Mouse (Mus musculus) heart, embryonic 12.5 days (tissue): ENCODE measurements around the gene Dnajc10. TPM values are rescaled to one million over a fixed set of nuclear protein-coding genes. Genes with fewer than 3 reads are reported as not detected.

Experiments
- ATAC-seq: fragments of 200-750 bp; cut with Nextera tagmentation; 2 replicates; pipeline ENCODE4 v1.8.0; 2017; ENCODE audit warnings: moderate TSS enrichment, moderate library complexity; ENCODE audit not compliant: insufficient number of reproducible peaks, low FRiP score
- H3K27ac ChIP-seq: fragments of 300-500 bp; sonication (generic); 2 replicates; pipeline ENCODE4 v1.5.1; 2016; ENCODE audit warnings: mild to moderate bottlenecking, moderate library complexity; ENCODE audit not compliant: poor library complexity, severe bottlenecking
- H3K27me3 ChIP-seq: fragments of 300-500 bp; sonication (generic); replicated peaks from 2 replicates; pipeline ENCODE4 v1.6.1; 2016; ENCODE audit warnings: mild to moderate bottlenecking, moderate library complexity
- H3K36me3 ChIP-seq: fragments of 300-500 bp; sonication (generic); 2 replicates; pipeline ENCODE4 v1.6.1; 2016; ENCODE audit warnings: mild to moderate bottlenecking, moderate library complexity
- H3K4me1 ChIP-seq: fragments of 300-500 bp; sonication (generic); replicated peaks from 2 replicates; pipeline ENCODE4 v1.6.1; 2016; ENCODE audit warnings: mild to moderate bottlenecking
- H3K4me2 ChIP-seq: fragments of 300-500 bp; sonication (generic); 2 replicates; pipeline ENCODE4 v1.6.1; 2016; ENCODE audit warnings: mild to moderate bottlenecking, moderate library complexity
- H3K4me3 ChIP-seq: fragments of 300-500 bp; sonication (generic); 2 replicates; pipeline ENCODE4 v1.5.1; 2016; ENCODE audit warnings: mild to moderate bottlenecking
- H3K9ac ChIP-seq: fragments of 300-500 bp; sonication (generic); 2 replicates; pipeline ENCODE4 v1.6.1; 2016; ENCODE audit warnings: mild to moderate bottlenecking, moderate library complexity
- H3K9me3 ChIP-seq: fragments of 300-500 bp; sonication (generic); replicated peaks from 2 replicates; pipeline ENCODE4 v1.6.1; 2016; ENCODE audit warnings: mild to moderate bottlenecking, moderate library complexity
- WGBS: fragments of 180-500 bp; shearing (Covaris S2); methylation state at CpG from one replicate; pipeline ENCODE4 v1.1.7; 2016; 5-methylcytosine and 5-hydroxymethylcytosine counted together
- polyA plus RNA-seq: library from polyadenylated mRNA; unstranded; fragments of >200 nt; fragmentation: Nextera tagmentation; extraction: Ambion mirVana; gene quantifications from 2 replicates; pipeline ENCODE4 v1.2.1, GENCODE M21; 2016

Gene Dnajc10
- 70.5 and 72.9 TPM in 2 replicates for polyA plus RNA-seq

DNA sequence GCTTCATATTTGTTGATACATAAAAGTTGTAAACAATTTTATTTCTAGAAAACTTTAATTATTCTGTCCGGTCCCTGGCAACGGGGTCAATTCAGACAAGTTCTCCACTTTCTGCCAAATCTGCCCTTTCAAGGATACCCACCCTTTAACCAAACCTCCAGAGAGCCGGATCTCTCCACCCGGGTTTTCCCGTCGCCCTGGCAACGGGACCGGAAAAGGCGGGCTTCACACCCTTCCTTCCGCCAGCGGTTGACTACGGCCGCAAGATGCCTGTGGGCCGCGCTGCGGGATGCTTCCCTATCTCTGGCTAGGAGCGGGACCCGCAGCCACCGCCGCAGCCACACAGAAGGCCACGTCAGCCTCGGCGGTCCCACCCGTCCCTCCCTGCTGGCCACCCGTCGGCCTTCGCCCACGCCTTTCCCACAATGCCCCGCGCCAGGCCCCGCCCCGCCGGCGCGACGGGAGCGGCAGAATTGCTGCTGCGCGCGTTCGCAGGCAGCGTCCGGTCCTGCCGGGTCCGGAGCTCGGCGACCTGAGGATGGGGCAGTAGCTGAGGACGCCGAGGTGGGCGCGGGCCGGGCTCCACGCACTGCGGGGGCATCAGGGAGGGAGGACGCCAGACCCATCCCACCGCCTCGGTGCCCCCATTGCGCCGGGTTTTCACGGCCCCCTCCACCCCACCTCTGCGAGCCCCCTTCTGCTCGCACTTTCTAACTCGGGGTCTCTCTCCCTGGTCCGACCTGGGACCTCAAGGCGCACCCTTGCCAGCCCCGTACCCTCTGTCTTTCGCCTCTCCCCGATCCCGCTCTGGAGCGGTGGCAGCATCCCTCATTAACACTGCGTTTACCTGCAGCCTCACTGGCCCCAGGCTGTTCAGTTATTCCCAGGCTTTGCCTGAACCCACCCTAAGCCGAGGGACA is at the start of gene Dnajc10:
Gene Dnajc10, plus strand, starts transcription at position 225 of the 920 bp plus-strand sequence.
- Histone ChIP-seq H3K4me1 (peaks cover 14% of the 10 kb centered on the region), H3K4me2 (peak within 1 kb of the TSS; percentile 77), H3K36me3 (peaks cover 10% of the 10 kb centered on the region), H3K27ac (peak within 1 kb of the TSS; percentile 96), H3K9me3 (no peaks in the 10 kb centered on the region), H3K27me3 (no peaks in the 10 kb centered on the region), H3K9ac (peak within 1 kb of the TSS; percentile 98), H3K4me3 (peak within 1 kb of the TSS; percentile 99)
- WGBS: under 1% methylated on average over 72 of the region's 72 CpGs
- ATAC-seq: peak; percentile 92

DNA sequence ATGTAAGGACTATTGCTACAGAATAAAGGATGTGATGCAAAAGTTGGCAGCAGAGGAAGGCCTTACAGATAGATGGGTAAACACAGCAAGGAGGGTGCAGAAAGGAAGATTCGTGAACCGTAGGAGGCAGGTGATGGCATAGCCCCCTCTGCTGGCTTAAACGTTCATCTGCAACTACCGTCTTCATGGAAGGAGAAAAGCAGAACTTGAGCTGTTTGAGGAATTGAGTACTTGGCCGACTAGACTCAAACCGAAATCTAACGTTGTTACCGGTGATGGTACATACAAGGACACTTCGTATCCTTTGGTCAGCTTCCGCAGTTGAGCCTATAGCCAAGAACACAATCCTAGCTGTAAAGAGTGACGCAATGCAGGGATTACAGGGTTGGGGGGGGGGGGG is 48.4 kb upstream of the Dnajc10 start:
- no peaks in the 10 kb centered on the region for H3K36me3 ChIP-seq
- H3K4me2 ChIP-seq: peak overlapping the region; percentile 57
- no peaks in the 10 kb centered on the region for H3K9me3 ChIP-seq
- H3K9ac ChIP-seq: no peak overlapping the region
- 20% methylated on average over 11 of the region's 11 CpGs for WGBS
- no peak for ATAC-seq
- H3K27me3 ChIP-seq: peaks cover 6% of the 10 kb centered on the region; the same call in 1 of the 2 replicates
- no peak overlapping the region for H3K27ac ChIP-seq
- peak overlapping the region; percentile 24; the same call in 1 of the 2 replicates for H3K4me3 ChIP-seq
- peaks cover 6% of the 10 kb centered on the region; the same call in 1 of the 2 replicates for H3K4me1 ChIP-seq

DNA sequence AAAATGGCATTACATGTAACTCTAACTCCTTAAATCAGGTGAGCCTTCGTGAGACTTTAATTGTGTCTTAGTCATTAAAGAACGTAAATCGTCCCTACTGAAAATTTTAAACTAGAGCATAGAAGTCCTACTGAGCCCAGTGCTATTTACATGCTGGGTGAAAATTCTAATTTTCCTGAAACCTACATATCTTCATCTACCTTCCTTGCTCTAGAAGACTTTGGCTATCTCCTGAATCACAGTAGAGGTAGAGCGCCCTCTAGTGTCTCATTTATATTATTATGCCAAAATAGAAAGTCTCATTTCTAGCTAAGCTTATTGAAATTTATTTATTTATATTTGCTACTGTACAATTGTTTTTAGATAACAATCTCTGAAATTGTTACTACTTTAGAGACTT is 47.2 kb upstream of the Dnajc10 start:
- H3K4me2 ChIP-seq: no peak overlapping the region
- 0 out of 2 replicates have a peak, but pooled peaks cover 6% of the 10 kb centered on the region for H3K27me3 ChIP-seq
- H3K9ac ChIP-seq: no peak overlapping the region
- H3K4me1 ChIP-seq: peaks cover 6% of the 10 kb centered on the region; the same call in 1 of the 2 replicates
- no peaks in the 10 kb centered on the region for H3K9me3 ChIP-seq
- no peak overlapping the region for H3K4me3 ChIP-seq
- 56% methylated on average over 4 of the region's 4 CpGs for WGBS
- no peak for ATAC-seq
- H3K36me3 ChIP-seq: no peaks in the 10 kb centered on the region
- H3K27ac ChIP-seq: no peak overlapping the region

DNA sequence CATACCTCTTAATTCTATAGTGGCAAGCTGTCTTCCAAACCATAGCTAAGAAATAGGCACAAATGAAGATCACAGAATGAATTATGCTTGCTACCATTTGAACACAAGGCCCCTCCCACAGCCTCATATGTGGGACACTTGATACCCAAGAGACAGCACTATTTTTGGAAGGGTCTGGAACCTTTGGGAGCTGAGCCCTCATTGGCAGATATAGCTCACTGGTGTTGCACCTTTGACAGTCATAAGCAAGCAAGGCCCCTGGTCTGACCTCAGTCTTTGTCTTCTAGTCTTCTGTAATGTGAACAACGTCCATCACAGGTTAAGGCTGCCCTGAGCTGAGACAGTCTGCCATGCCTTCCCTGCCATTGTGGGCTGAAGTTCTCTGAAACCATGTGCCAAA is 43.8 kb upstream of the Dnajc10 start:
- no peak for ATAC-seq
- no peak overlapping the region for H3K27ac ChIP-seq

DNA sequence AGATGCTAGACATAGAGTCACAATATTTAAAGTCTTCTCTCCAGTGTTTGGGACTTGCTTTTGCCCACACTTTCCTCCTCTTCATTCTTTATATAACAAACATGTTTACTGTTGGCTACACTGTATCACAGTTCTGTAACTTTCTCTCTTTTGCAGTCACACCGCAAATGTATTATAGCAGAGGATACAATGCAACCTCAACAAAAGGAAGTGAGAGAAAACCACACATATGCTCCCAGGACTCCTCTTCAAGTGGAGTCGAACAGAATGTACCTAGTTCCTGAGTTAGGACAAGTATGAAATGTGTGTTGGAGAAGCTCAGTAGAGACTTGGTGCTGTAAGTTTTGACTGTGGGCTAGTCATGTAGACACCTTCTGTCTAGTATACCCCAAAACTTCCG is 42.2 kb upstream of the Dnajc10 start:
- Histone ChIP-seq H3K4me3 (no peak overlapping the region), H3K27ac (no peak overlapping the region), H3K4me2 (no peak overlapping the region), H3K4me1 (peaks cover 6% of the 10 kb centered on the region; the same call in 1 of the 2 replicates), H3K27me3 (no peaks in the 10 kb centered on the region; the same call in none of the 2 replicates), H3K9ac (no peak overlapping the region), H3K36me3 (no peaks in the 10 kb centered on the region), H3K9me3 (no peaks in the 10 kb centered on the region)
- no peak for ATAC-seq
- 82% methylated on average over 3 of the region's 3 CpGs for WGBS

More for the DNA sequence above, 43.8 kb upstream of the Dnajc10 start:
- Histone ChIP-seq H3K4me3 (no peak overlapping the region), H3K4me1 (peaks cover 6% of the 10 kb centered on the region; the same call in 1 of the 2 replicates), H3K27me3 (no peaks in the 10 kb centered on the region; the same call in 1 of the 2 replicates), H3K4me2 (no peak overlapping the region), H3K36me3 (no peaks in the 10 kb centered on the region), H3K9me3 (no peaks in the 10 kb centered on the region), H3K9ac (no peak overlapping the region)
- 54% methylated on average over 1 of the region's 1 CpGs for WGBS

DNA sequence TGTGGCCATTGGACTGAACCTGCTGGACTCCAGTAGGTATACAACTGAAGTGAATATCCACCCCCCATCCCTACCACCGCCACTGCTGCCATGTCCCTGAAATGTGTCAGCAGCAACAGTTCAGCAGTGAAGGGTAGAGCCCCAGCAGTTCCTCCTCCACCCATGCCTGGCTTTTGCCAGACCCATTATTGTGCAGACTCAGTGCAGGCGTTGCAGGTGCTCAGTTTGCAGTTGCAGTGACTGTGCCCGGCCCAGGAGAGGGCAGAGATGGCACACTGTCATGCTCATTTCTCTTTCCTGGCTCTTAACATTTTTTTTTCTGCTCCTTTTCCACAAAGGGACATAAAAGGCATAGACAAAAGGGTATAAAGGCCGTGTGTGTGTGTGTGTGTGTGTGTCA is 41.5 kb upstream of the Dnajc10 start:
- 80% methylated on average over 4 of the region's 4 CpGs for WGBS
- no peak overlapping the region for H3K27ac ChIP-seq
- no peak overlapping the region for H3K4me2 ChIP-seq
- no peaks in the 10 kb centered on the region for H3K9me3 ChIP-seq
- no peaks in the 10 kb centered on the region for H3K36me3 ChIP-seq
- no peaks in the 10 kb centered on the region; the same call in none of the 2 replicates for H3K27me3 ChIP-seq
- no peak overlapping the region for H3K4me3 ChIP-seq
- no peak overlapping the region for H3K9ac ChIP-seq
- ATAC-seq: no peak
- H3K4me1 ChIP-seq: peaks cover 6% of the 10 kb centered on the region; the same call in 1 of the 2 replicates

DNA sequence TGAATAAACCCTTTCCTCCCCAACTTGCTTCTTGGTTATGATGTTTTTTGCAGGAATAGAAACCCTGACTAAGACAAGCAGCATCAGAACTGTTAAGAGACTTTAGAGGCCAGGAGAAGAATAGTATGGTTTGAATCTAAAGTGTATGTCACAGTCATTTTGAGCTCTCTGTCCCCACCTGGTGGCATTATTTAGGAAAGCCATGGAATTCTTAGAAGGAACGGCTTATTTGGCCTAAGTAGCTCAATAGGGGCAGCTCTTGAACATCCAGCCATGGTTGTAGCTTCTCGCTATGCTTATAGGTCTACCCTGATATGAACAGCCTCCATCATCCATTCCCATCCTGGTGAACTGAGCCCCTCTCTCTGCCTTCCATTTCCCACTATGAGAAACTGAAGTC is 40.1 kb upstream of the Dnajc10 start:
- ATAC-seq: no peak
- Histone ChIP-seq H3K27ac (no peak overlapping the region), H3K9ac (no peak overlapping the region), H3K9me3 (no peaks in the 10 kb centered on the region), H3K4me3 (no peak overlapping the region), H3K36me3 (no peaks in the 10 kb centered on the region), H3K4me1 (peaks cover 6% of the 10 kb centered on the region; the same call in 1 of the 2 replicates), H3K4me2 (no peak overlapping the region), H3K27me3 (no peaks in the 10 kb centered on the region; the same call in none of the 2 replicates)
- 49% methylated on average over 2 of the region's 2 CpGs for WGBS

DNA sequence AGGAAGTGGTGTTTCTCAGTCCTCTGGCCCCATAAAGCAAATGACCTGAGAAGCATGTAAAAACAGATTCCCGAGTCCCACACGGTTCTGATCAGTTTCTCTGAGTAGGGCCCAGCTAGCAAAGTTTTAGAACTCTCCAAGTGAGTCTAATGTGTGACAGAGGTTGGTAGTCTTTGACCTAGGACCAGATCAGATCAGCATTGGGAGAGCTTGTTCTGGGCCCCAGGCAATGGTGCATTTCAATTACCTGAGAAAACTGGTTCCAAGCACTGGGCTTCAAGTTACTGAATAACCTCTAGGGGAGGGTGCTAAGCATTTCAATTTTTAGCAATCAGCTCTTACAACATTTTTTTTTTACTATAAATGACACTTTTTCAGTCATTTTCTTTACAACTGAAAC is 33.1 kb upstream of the Dnajc10 start:
- Histone ChIP-seq H3K4me3 (no peak overlapping the region), H3K36me3 (no peaks in the 10 kb centered on the region), H3K27me3 (no peaks in the 10 kb centered on the region; the same call in 1 of the 2 replicates), H3K9me3 (no peaks in the 10 kb centered on the region), H3K27ac (no peak overlapping the region), H3K9ac (no peak overlapping the region), H3K4me1 (peaks cover 4% of the 10 kb centered on the region; the same call in 1 of the 2 replicates), H3K4me2 (no peak overlapping the region)
- WGBS: 75% methylated on average over 2 of the region's 2 CpGs
- no peak for ATAC-seq

DNA sequence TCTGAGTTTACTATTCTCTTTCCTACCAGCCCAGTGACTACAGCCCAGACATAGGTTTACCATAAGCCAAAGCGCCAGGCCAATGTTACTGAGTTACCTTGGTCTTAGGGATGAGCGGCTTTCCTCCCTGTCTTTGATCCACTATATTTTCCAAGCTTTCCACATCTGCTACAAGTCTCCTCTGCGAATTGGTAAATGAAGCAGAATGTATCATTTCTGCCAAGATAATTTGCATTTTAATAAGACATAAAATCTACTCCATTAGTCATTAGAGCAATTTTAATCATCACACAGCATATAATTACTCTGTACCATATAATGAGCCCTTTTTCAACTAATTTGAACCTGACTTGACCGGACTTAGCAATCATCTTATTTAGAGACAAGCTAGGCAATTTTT is 28.9 kb upstream of the Dnajc10 start:
- no peak overlapping the region for H3K4me2 ChIP-seq
- H3K4me1 ChIP-seq: no peaks in the 10 kb centered on the region
- H3K9me3 ChIP-seq: no peaks in the 10 kb centered on the region
- no peaks in the 10 kb centered on the region for H3K36me3 ChIP-seq
- no peak overlapping the region for H3K9ac ChIP-seq
- no peak overlapping the region for H3K27ac ChIP-seq
- no peak overlapping the region for H3K4me3 ChIP-seq
- no peaks in the 10 kb centered on the region for H3K27me3 ChIP-seq
- WGBS: 84% methylated on average over 4 of the region's 4 CpGs
- ATAC-seq: no peak

DNA sequence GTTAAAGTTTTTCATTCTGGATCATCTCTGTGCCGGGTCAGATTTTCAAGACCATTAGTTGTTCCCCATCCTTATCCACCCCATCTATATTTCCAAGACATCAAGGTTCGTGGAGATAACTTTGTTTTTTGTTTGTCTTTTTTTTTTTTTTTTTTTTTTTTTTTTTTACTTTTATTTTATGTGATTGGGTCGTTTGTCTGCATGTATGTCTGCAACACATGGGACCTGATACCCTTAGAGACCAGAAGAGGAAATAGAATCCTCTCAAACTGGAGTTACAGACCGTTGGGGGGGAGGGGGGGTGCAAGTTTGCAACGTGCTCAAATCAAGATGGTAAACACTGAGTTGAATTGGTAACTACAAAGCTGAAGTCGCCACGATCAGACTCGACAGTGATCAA is 23.1 kb upstream of the Dnajc10 start, which contains the start of gene Prdx6b:
Gene Prdx6b, plus strand, starts transcription at position 301 of the 400 bp plus-strand sequence.
- H3K9me3 ChIP-seq: no peaks in the 10 kb centered on the region
- no peak within 1 kb of the TSS for H3K4me3 ChIP-seq
- H3K27ac ChIP-seq: no peak within 1 kb of the TSS
- 75% methylated on average over 8 of the region's 8 CpGs for WGBS
- H3K4me1 ChIP-seq: no peaks in the 10 kb centered on the region
- no peaks in the 10 kb centered on the region for H3K36me3 ChIP-seq
- ATAC-seq: no peak
- H3K4me2 ChIP-seq: no peak within 1 kb of the TSS
- H3K9ac ChIP-seq: no peak within 1 kb of the TSS
- H3K27me3 ChIP-seq: no peaks in the 10 kb centered on the region

DNA sequence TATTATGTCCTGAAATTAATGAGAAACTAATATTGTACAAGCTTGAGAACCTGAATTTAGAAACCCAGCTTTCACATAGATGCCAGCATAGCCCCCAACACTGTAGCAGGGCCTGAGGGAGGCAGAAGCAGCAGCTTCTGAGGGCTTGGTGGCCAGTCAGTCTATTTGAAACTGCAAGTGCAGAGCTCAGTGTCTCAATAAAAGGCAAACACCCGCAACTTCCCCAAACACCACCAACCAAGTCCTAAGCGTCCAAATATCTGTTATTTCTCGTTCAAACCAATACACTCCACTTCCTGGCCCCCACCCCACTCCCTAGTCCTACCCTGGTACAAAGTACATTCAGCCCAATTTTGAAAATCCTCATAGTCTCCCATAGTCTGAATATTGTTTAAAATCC is 16.9 kb upstream of the Dnajc10 start:
- Histone ChIP-seq H3K27me3 (no peaks in the 10 kb centered on the region), H3K4me2 (no peak overlapping the region), H3K4me1 (no peaks in the 10 kb centered on the region), H3K4me3 (no peak overlapping the region), H3K9me3 (no peaks in the 10 kb centered on the region), H3K27ac (no peak overlapping the region), H3K9ac (no peak overlapping the region), H3K36me3 (no peaks in the 10 kb centered on the region)
- no peak for ATAC-seq
- 51% methylated on average over 3 of the region's 3 CpGs for WGBS
